Mouse (Mus musculus) left cerebral cortex, adult 18-20 months (tissue): ENCODE measurements around the gene Gm45233. TPM values are rescaled to one million over a fixed set of nuclear protein-coding genes. Genes with fewer than 3 reads are reported as not detected.

ENCODE experiments used
- DNase-seq, 2 experiments: peaks; one replicate each; pipeline ENCODE4 v3.0.0; 2021 to 2022; ENCODE audit warnings: low spot score in 2 of 2, mixed read lengths in 1 of 2
- total RNA-seq, 2 experiments: library from RNA; stranded (reverse); gene quantifications; 2 replicates each; pipeline ENCODE4 v1.2.3; 2021

The Gm45233 gene
- total RNA-seq, 2 experiments from 2014 or later: 0.81 TPM; not detected in 1

- no peak for DNase-seq
Observed at GRCm38 (mm10) chr7:43448246-43448645, 4.3 kb downstream of the Gm45233 start.

- DNase-seq: no peak
Observed at GRCm38 (mm10) chr7:43449811-43450210, 5.9 kb downstream of the Gm45233 start.

- no peak for DNase-seq
Observed at GRCm38 (mm10) chr7:43451726-43452125, 7.8 kb downstream of the Gm45233 start.

- DNase-seq: no peak
Observed at GRCm38 (mm10) chr7:43452609-43453008, 8.7 kb downstream of the Gm45233 start.

- DNase-seq: no peak
Observed at GRCm38 (mm10) chr7:43453599-43454355, 9.8 kb downstream of the Gm45233 start.

GRCm38 (mm10) chr7:43454371-43454770 is 10.4 kb downstream of the Gm45233 start:
- no peak for DNase-seq

GRCm38 (mm10) chr7:43462851-43463250 is 18.9 kb downstream of the Gm45233 start, which contains the start of gene Vsig10l:
Gene Vsig10l, plus strand, starts transcription at chr7:43463151.
- DNase-seq: no peak

- no peak for DNase-seq
Observed at GRCm38 (mm10) chr7:43463976-43464375, 20.0 kb downstream of the Gm45233 start.

GRCm38 (mm10) chr7:43464864-43465343 is 21.0 kb downstream of the Gm45233 start:
- no peak for DNase-seq

GRCm38 (mm10) chr7:43465344-43466098 is 21.6 kb downstream of the Gm45233 start:
- DNase-seq: peak; percentile 62 to 68

- DNase-seq: peak; percentile 71 to 72
Observed at GRCm38 (mm10) chr7:43466099-43466694, 22.3 kb downstream of the Gm45233 start.

- DNase-seq: peak; percentile 25 to 52
Observed at GRCm38 (mm10) chr7:43470373-43470772, 26.4 kb downstream of the Gm45233 start.

GRCm38 (mm10) chr7:43475706-43476105 is 31.8 kb downstream of the Gm45233 start:
- no peak for DNase-seq

- no peak for DNase-seq
Observed at GRCm38 (mm10) chr7:43476376-43476775, 32.4 kb downstream of the Gm45233 start.

- DNase-seq: peak; percentile 76 to 81
Observed at GRCm38 (mm10) chr7:43481191-43481590, 37.3 kb downstream of the Gm45233 start.

- DNase-seq: no peak
Observed at GRCm38 (mm10) chr7:43482090-43482716, 38.3 kb downstream of the Gm45233 start.

GRCm38 (mm10) chr7:43483236-43483635 is 39.3 kb downstream of the Gm45233 start:
- DNase-seq: no peak

- peak; percentile 44 to 58 for DNase-seq
Observed at GRCm38 (mm10) chr7:43488646-43489045, 44.7 kb downstream of the Gm45233 start.

- peak in 1 of 2 experiments; percentile 17 for DNase-seq
Observed at GRCm38 (mm10) chr7:43489631-43490125, 45.8 kb downstream of the Gm45233 start, which contains the start of gene Iglon5. Gene Iglon5, minus strand, starts transcription at chr7:43490075.

GRCm38 (mm10) chr7:43490182-43490584 is 46.3 kb downstream of the Gm45233 start:
- DNase-seq: peak; percentile 74 to 81

GRCm38 (mm10) chr7:43490861-43491260 is 46.9 kb downstream of the Gm45233 start:
- no peak for DNase-seq
